Mouse (Mus musculus) adrenal gland, adult 8-10 months (tissue): ENCODE results near the gene Olfr725. TPM values are rescaled to one million over a fixed set of nuclear protein-coding genes. Genes with fewer than 3 reads are reported as not detected.

ENCODE experiments used
- DNase-seq: peaks from one replicate; pipeline ENCODE4 v3.0.0; 2022
- total RNA-seq, 4 experiments: library from RNA; stranded (reverse); gene quantifications; 2 replicates each; pipeline ENCODE4 v1.2.4; 2022

Olfr725 gene
- not detected for total RNA-seq

- DNase-seq = no peak
These were observed at the start of gene Olfr725 for GRCm38 (mm10) chr14:50040275-50040674. Gene Olfr725 (minus strand): TSS chr14:50040375.

- DNase-seq = no peak
These were observed 22.5 kb upstream of the Olfr725 start for GRCm38 (mm10) chr14:50062733-50063104.

- peak; percentile 7 for DNase-seq
These were observed 22.0 kb upstream of the Olfr725 start for GRCm38 (mm10) chr14:50061955-50062732.

- no peak for DNase-seq
These were observed 21.4 kb upstream of the Olfr725 start for GRCm38 (mm10) chr14:50061590-50061954.

GRCm38 (mm10) chr14:50061179-50061578 lies 21.0 kb upstream of the Olfr725 start:
- no peak for DNase-seq

- no peak for DNase-seq
These were observed 8.1 kb downstream of the Olfr725 start for GRCm38 (mm10) chr14:50032041-50032440.

- no peak for DNase-seq
These were observed 8.8 kb downstream of the Olfr725 start for GRCm38 (mm10) chr14:50031356-50031755.

GRCm38 (mm10) chr14:50026371-50026770 lies 13.8 kb downstream of the Olfr725 start:
- no peak for DNase-seq

Other genes starting within 250 kb of the Olfr725 start
- not detected for gene Olfr722, start 138.4 kb downstream of the Olfr725 start, total RNA-seq
- not detected for gene Olfr723, start 108.6 kb downstream of the Olfr725 start, total RNA-seq
- gene Olfr724, start 77.1 kb downstream of the Olfr725 start, total RNA-seq = not detected
- gene Olfr726, start 50.6 kb upstream of the Olfr725 start, total RNA-seq = not detected
- gene Olfr727, start 82.8 kb upstream of the Olfr725 start, total RNA-seq = not detected
- gene Olfr728, start 102.3 kb upstream of the Olfr725 start, total RNA-seq = not detected
- gene Olfr729, start 112.5 kb upstream of the Olfr725 start, total RNA-seq = not detected
- not detected for gene Olfr730, start 147.8 kb upstream of the Olfr725 start, total RNA-seq
- under 1 TPM in 1 of 4 experiments, not detected in 3; 0.06 TPM for gene Olfr731, start 201.5 kb upstream of the Olfr725 start, total RNA-seq
- gene Olfr732, start 243.8 kb upstream of the Olfr725 start, total RNA-seq = not detected